Mouse (Mus musculus) mature B cell (primary cell): ENCODE results near the gene 9130409I23Rik.

Experiments used
- in situ Hi-C: fragments of 300-500 bp; cut with MboI; formaldehyde crosslinking; loops from 2 replicates; pipeline ENCODE4 v1.14.3; 2019

The 9130409I23Rik gene

DNA sequence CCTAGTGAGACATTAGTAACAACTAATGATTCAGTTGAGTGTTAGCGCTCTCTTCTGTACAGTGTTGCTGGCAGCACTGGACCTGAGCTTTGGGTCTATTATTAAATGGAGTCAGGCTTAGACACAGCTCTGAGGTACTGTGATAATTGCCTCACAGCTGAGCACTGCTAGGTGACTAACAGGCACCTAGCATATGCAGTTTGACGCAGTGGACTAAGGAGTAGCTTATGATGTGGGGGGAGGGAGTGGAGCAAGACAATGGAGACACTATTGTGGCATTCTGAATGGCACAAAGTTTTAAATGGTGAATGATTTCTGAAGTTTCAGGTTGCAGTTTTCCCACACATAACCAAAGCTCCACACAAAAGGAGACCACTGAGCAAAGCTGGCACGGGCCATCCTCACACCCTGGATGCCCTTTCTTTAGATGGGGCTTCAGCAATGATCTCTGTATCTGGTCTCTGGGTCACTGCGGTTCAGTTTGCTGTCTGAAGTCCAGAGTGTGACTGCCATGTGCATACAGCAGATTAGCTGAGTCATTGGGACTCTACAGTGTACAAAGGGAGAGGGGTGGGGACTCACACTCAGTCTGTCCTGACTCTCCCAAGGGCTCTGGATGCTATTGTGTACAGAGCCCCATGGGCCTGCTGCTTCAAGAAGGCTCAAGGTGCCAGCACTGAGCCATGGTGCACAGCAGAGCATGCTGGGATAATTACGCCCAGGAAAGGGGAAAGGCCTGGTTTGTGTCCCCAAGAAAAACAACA, 15.8 kb upstream of the 9130409I23Rik start:
- in situ Hi-C loops: loop anchor here (5.0 kb wide), 1 partner anchor 43 kb away; no protein-coding TSS in a partner anchor

DNA sequence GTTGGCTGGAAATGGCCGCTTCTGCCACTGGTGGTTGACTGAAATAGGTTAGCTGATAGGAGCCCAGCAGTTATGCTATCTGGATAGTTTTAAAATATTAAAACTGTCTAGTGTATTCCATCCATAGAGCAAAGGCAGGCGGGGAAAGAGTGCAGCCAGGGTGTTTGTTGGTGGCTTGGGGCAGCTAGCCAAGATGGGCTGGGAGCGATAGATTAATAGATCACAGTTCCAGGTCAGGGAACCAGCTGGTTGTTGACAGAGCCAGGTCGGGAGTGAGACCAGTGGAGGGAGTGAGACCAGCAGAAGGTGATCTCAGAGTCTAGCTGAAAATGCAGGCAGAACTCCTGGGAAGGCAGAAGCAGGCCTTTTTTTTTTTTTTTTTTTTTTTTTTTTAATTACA, 13.4 kb upstream of the 9130409I23Rik start:
- in situ Hi-C loops: loop anchor here (5.0 kb wide), 1 partner anchor 45 kb away; no protein-coding TSS in a partner anchor

DNA sequence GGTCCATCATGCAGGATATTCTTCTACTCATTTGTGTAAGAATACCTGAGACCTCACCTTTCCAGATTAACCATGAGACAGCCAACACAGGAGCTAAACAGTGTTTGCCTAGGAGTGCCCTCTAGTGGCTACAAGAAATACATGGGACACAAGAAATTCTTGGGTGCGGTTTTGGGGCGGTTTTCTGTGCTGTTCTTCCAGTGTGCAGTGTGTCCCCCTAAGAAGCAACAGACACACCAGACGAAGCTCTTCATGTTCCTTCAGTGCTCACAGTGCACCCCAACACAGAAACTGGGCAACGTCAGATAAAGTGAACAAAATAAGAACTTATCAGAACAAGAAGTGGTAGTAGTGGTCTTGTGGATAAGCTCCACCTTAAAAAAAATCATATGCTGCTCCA, 11.4 kb upstream of the 9130409I23Rik start:
- in situ Hi-C loops: loop anchor here (5.0 kb wide), 1 partner anchor 47 kb away; no protein-coding TSS in a partner anchor

DNA sequence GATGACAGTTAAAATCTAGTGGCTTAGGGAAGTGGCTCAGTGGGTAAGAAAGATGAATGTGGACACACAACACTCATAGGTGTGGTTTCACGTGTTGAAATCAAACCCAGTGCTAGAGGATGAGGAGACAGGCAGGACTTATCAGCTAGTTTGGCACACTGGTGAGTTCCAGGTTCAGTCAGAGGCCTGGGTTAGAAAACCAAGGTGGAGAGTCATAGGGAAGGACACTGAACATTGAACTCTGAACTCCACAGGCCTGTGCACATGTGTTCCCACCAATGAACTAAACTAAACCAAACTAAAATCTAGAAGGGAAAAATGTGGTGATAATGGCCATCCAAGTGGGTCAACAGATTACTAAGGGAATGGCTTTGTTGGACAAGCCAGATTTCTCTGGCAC, 3.5 kb upstream of the 9130409I23Rik start:
- in situ Hi-C loops: no loop called here

DNA sequence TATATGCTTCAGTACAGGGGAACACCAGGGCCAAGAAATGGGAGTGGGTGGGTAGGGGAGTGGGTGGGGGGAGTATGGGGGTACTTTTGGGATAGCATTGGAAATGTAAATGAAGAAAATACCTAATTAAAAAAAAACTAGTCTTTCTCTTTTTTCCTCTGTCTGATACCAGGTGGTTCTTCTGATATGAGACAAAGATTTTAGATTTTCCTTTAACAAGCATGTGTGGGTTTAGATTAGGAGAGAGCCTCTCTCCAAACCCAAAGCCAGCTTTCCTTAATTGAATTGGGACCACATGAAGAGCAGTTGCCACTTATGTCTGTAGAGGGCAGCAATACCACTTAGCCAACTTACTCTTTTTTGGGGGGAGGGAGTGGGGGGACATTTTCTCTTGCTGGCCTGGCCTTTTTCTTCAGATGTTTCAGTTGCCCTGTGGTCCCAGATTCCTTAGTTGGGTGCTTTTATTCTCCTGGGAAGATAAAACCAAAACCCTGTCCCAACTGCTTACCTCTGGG, 1.7 kb upstream of the 9130409I23Rik start:
- in situ Hi-C loops: no loop called here

DNA sequence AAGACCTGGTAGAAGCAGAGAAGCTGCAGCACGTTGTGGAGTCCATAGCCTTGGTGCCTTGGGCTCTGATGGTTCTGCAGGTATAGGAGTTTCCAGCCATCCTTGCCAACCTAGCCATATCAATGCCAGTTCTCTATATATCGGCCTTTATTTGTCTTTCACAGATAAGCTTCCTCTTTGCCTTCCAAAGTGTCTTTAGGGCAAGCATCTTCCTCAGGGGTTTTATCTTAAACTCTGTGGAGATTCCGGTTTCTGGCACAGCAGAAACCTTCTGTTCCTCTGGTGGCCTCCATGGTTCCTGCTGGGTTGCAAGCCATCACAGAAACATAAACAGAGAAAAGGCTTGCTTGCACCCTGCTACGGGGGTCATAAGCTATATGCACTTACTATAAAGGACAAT, 1.9 kb downstream of the 9130409I23Rik start:
- in situ Hi-C loops: no loop called here

DNA sequence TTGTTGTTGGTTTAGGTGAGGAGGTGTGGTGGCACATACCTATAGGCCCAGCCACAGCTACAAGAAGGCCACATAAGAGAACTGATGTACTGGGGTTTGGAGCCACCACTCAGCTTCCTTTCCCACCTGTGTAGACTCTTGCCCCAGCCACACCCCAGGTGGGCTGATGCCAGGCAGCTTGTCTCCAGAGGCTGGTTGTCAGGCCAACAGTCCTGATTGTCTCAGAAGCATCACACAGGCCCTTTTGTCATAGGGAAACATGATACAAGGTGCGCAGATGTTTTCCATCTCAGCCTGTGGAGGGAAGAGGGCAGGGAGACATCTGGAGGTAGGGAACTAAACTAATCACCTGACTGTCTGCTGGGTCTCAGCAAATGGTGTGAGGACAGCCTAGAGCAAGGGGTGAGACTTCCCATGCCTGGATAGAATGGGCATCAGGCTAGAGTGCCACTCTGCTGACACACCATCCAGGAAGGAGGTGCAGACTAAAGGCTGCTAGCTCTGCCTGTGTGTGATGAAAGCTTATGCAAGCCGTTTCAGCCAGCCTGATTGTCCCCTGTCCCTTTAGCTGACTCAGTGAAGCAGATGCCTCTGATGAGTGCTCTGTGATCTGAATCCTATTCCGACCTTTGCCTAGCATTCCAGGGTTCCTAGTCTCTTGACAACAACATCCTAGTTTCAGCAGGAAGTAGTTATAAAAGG, 10.9 kb downstream of the 9130409I23Rik start:
- in situ Hi-C loops: no loop called here

DNA sequence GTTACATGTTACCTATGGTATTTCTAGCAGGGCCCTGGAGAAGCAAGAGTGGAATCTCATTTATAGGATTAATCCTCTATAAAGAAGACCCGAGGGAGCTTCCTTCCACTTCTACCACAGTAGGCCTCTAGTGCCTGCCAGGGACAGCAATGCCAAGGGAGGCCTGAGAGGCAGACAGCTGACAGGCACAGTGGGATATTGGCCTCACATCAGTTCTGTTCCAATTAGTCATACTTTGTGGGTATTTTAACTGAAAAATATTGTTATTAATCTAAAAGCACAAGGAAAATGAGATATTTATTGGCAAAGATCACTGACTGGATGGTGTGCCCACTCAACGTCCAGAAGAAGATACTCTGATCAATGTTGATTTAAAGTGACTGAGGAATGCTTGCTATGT, 13.0 kb downstream of the 9130409I23Rik start:
- in situ Hi-C loops: no loop called here

DNA sequence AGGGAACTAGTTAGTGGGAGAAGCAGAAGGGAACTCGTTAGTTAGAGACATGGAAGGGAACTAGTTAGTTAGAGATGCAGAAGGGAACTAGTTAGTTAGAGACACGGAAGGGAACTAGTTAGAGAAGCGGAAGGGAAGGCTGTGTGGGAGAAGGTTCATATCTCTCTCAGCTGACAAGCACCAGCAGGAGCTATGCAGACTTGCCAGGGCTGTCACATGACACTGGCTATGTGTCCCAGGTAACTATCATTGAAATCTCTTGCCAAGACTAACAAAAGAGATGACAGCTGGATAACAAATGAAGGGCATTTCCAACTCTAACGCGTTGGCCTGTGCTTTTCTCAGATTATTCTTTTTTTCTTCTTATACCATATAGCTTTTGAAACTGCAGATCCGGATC, 13.6 kb downstream of the 9130409I23Rik start:
- in situ Hi-C loops: no loop called here

DNA sequence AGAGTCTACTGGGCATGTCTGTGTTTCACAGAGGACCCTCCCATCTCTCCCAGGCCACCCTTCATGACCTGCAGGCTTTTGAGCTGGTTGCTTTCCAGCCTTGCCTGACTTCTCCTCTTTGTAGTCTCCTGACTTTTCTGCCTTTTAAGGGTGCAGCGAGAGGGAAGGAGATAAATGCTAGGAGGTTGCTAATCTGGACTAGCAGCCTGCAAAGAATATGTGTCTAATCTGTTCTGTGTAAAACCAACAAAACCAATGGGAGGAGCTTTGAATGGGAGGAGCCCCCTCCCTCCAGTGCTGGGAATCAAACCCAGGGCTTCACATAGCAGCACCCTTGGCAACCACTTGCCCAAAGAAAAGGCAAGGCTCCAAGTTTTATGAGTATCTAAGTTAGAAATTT, 17.3 kb downstream of the 9130409I23Rik start:
- in situ Hi-C loops: no loop called here

DNA sequence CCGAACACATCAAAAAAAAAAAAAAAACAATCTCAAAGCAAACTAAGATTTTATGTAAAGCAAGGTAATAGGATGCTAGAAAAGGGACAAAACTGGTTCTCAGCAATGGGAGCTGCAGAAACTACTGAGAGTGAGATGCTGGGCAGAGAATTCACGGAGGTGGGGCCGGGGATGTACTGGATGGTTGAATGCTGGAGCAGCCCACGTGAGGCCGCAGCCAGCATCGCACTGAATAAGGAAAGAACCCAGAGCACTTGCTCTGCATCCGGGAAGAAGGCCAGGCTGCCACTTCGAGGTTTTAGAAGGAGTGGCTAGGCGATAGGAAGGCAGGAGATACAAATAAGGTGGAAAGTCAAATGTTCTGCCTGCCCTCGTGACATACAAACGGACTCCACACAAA, 18.6 kb downstream of the 9130409I23Rik start:
- in situ Hi-C loops: no loop called here

DNA sequence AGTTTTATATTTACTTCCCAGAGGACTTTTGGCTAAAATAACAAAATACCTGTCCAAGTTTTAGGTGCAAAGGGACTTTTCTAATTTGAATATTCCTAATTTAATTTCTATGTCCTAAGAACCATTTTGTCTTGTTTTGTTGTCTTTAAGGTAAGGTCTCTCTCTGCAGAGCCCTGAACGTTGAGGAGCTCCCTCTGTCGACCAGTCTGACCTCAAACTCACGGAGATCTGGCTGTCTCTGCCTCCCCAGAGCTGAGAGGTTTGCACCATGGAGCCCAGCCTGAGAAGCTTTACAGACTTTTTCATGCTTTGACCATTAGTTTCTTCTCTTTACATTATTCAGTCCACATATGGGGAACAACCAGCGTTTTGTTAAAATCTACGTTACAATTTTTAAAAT, 22.0 kb downstream of the 9130409I23Rik start:
- in situ Hi-C loops: no loop called here

DNA sequence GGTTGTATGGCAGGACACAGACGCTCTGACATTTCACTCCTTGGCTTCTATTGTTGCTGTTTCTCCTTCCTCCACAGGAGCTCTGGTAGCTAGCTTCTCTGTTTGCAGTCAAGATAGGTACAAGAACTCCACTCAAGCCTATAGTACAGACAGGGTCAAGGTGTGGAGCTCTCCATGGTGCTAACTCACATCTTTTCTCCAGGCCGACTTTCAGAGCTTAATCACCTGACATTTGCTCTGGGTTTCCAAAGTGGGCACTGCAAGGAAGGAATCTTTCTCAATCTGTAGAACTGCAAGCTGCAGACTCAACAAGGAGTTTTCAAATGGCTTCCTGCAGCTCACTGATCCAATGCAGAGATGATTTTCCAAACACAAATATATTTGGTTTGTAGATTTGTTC, 33.0 kb downstream of the 9130409I23Rik start:
- in situ Hi-C loops: no loop called here

DNA sequence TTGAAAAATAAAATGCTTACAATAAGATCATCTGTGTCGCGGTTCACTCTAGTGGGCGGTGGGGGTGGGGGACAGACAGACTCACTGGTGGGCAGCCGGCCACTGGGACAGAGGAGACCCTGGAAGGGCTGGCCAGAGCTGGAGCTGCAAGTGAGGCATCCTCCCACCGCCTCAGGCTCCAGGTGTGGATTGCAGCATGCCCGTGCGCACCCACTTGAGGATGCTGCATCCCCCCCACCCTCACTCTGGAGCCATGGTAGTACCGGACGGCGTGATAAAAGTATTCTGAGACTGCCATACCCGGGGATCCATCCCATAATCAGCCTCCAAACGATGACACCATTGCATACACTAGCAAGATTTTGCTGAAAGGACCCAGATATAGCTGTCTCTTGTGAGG, 39.0 kb downstream of the 9130409I23Rik start:
- in situ Hi-C loops: no loop called here
